Mouse (Mus musculus) embryo, embryonic 10.5 days (tissue): ENCODE results near the gene Nsmce1.
"Not testable (repeated sequence)": the region's sequence is repeated elsewhere in the genome, so short reads cannot be mapped to it uniquely, and the experiment has no call there.

Source experiments
- DNase-seq: peaks from one replicate; pipeline ENCODE4 v3.0.0-alpha.2; 2015; ENCODE audit warnings: low spot score

Nsmce1 gene

DNA sequence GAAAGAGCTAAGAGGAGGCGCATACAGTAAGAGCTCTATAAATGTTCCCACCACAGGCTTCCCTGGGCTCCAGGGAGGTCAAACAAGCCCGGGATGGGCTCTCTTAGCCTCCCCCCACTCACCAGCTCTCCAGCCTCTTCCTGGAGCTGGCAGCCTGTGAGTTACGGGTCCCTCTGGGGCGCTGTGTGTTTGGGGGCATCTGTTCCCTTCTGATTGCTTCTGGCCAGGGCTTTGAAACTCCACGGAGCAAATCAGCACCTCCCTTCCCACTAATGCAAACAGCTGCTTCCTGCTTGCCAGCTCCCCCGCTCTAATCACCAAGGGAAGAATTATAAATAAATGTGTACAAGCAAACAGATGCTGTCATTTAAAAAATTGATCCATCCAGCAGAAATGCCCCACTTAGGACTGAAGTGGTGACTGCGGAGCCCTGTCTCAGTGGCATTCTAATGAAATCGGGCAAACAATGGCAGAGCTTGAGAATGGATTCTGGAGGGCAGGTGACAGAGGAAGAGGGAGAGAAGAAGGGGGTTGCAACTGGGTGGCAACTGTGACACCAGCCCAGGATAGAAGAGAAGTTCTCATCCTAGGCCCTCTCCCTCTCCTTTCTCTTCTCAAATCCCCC is 56.6 kb downstream of the Nsmce1 start:
- DNase-seq = peak; percentile 40

GRCm38 (mm10) chr7:125433874-125434273 is 57.5 kb downstream of the Nsmce1 start:
- DNase-seq = no peak

DNA sequence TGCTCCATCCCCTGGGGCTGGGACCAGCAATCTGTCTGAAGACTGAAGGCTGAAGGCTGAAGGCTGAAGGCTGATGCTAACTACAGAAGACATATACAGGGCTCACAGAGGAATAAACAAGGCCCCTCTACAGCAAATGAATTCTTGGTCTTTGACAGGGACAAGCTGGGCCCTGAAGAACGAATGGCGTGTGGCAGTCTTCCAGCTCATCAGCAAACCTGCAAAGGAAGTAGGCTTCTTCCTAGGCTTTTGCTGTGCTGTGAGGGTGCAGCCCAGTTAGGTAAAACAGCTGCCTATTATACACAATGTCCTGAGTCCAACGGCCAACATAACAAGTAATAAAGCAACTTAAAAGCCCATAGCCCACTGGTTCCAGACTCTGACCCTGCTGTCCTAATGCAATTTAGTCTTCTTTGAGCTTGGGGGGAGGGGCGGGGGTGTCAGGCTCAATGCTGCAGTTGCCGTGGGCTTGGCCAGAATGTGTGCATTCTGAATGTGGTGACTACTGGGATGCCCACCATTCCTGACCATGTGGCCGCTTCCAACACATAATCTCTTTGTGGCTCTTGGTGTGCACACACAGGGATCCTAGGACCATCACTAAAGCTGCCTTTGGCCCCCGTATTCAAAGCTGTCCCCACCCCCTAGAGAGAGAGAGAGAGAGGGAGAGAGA is 61.1 kb downstream of the Nsmce1 start:
- DNase-seq = no peak

- not testable (repeated sequence) for DNase-seq
Observed at GRCm38 (mm10) chr7:125428816-125429500, 62.4 kb downstream of the Nsmce1 start.

DNA sequence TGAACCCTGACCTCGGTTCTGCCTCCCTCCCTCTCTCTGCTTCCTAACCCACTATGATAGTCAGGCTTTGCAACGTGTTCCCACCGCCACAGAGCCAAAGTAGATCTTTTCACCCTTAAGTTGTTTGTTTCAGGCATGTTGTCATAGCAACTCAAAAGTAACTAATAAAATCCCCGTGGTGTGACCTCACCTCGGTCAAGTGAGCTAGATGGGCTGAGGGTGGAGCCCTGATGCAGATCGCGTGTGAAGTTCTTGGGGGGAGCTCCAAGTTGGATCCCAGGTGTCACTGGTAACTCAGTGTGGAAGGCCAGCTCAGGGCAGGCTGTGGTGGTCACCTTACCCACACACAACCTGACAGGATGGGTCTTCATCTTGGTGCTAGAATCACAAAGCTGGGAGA is 63.0 kb downstream of the Nsmce1 start:
- DNase-seq = no peak

GRCm38 (mm10) chr7:125427492-125428090 is 63.8 kb downstream of the Nsmce1 start:
- no peak for DNase-seq

DNA sequence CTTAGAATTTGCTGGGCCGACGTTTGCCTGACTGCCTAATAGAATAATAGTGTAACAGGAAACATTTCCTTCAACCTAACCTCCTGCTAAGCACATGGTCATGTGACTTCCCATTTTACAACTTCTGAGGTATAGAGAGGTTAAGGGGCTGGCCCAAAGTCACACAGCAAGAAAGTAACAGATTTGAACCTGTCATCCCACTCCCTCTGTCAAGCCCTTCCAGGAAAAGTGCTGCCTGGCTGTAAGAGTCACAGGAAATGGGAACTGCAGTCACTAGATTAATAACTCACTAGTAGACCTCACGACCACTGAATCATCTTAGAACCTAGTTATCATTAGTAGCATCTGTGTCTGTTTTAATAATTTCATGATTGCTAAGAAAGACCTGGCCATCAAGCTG is 68.3 kb downstream of the Nsmce1 start:
- no peak for DNase-seq

DNA sequence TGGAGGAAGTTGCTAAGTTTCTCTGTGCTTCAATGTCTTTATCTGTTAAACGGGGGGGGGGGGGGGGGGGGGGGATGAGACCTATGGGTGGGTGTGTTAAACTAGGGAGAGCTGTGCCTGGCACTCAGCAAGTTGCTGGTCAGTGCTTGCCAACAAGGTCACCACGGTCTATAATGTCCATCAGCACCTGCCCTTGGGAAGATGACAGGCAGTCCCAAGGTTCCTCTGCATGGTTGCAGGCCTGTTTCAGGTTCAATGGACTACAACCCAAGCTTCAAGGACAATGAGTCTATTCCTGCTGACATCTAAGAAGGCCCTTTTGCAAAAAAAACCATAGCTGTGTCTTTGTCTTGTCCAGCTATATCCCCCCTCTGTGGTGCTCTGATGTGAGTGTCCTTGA is 69.5 kb downstream of the Nsmce1 start:
- DNase-seq = no peak

- peak; percentile 43 for DNase-seq
Observed at GRCm38 (mm10) chr7:125420190-125420589, 71.2 kb downstream of the Nsmce1 start.

GRCm38 (mm10) chr7:125418413-125418812 is 73.0 kb downstream of the Nsmce1 start:
- peak; percentile 27 for DNase-seq
